Mouse (Mus musculus): Measurements from ENCODE around the gene 4932414N04Rik. TPM values are rescaled to one million over a fixed set of nuclear protein-coding genes. Genes with fewer than 3 reads are reported as not detected.

The 4932414N04Rik gene
- polyA plus RNA-seq, 1 experiment: not detected

DNA sequence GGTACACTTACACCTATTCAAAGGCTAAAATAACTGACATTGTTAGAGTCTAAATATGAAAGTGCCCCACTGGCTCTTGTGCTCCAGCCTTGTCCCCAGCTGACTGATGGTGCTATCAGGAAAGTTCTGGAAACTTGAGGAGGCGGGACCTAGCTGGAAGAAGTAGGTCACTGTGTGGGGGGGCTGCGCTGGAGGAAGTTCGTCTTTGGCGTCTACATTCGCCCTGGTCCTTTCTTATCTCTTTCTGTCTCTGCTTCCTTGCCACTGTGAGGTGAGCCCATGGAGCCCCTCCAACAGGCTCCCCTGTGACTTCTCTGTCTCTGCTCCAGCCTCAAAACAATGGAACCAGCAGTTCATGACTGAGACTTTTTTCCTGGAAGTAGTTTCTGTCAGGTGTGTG lies 136.0 kb downstream of the 4932414N04Rik start:
- H3K27me3 ChIP-seq (ENCODE audit: control insufficient read depth, insufficient read depth, low read length): no peaks in the 10 kb centered on the region
- H3K4me1 ChIP-seq (replicated peaks; ENCODE audit: control insufficient read depth, insufficient read depth, low read length): peaks cover 4% of the 10 kb centered on the region
- WGBS: 81% methylated on average over 5 of the region's 5 CpGs
- no peak for TF ChIP-seq POLR2A (IDR thresholded peaks at IDR 0.05; ENCODE audit: control insufficient read depth, extremely low read depth, insufficient read depth, low read length, poor library complexity)
- H3K36me3 ChIP-seq (ENCODE audit: control insufficient read depth, insufficient read depth, low read length): no peaks in the 10 kb centered on the region
- no peak overlapping the region for H3K27ac ChIP-seq (ENCODE audit: control insufficient read depth, insufficient read depth, low read length)
- H3K4me3 ChIP-seq (ENCODE audit: control insufficient read depth, insufficient read depth, low read length): no peak overlapping the region
- DNase-seq: no peak

DNA sequence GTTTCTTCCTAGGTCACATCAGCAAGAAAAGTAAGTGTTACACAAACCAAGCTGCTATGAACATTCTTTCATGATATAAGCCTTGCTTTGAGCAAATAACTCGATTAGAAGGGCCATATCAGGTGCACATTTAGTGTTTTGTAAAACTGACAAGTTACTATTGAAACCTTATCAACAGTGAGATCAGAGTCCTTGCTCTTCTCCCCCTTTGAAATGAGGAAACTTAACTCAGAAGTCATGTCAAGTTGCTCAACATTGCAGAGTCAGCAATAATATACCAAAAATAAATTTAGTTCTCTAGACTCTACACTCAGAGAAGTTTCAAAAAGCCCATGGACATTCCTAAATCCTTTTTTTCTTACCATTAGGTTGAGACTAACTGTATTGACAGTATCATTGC lies 137.2 kb downstream of the 4932414N04Rik start:
- H3K36me3 ChIP-seq (ENCODE audit: control insufficient read depth, insufficient read depth, low read length): no peaks in the 10 kb centered on the region
- TF ChIP-seq CTCF (IDR thresholded peaks at IDR 0.05; ENCODE audit: borderline replicate concordance, control insufficient read depth, extremely low read depth, insufficient read depth, low read length, poor library complexity) (no peak), POLR2A (IDR thresholded peaks at IDR 0.05; ENCODE audit: control insufficient read depth, extremely low read depth, insufficient read depth, low read length, poor library complexity) (no peak)
- no peak overlapping the region for H3K27ac ChIP-seq (ENCODE audit: control insufficient read depth, insufficient read depth, low read length)
- DNase-seq: no peak
- peaks cover 4% of the 10 kb centered on the region for H3K4me1 ChIP-seq (replicated peaks; ENCODE audit: control insufficient read depth, insufficient read depth, low read length)
- 23% methylated on average over 1 of the region's 1 CpGs for WGBS
- H3K27me3 ChIP-seq (ENCODE audit: control insufficient read depth, insufficient read depth, low read length): no peaks in the 10 kb centered on the region
- no peak overlapping the region for H3K4me3 ChIP-seq (ENCODE audit: control insufficient read depth, insufficient read depth, low read length)

DNA sequence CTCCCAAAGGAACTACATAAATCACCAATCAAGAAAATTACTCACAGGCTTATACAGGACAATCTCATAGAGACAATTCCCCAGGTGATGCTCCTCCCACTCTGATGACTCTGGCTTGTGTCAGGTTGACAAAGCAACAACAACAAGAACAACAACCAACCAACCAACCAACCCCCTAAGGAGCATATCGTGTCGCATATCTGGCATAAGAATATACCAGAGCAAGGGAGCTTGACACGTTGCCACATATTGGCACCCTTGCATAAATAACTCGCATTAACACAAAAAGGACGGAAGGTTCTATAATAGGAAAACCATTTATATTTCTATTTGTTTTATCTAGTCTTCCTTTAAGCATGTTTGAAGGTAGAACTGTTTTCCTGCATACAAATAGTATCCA lies 137.9 kb downstream of the 4932414N04Rik start:
- H3K4me1 ChIP-seq (replicated peaks; ENCODE audit: control insufficient read depth, insufficient read depth, low read length): peaks cover 4% of the 10 kb centered on the region
- TF ChIP-seq CTCF (IDR thresholded peaks at IDR 0.05; ENCODE audit: borderline replicate concordance, control insufficient read depth, extremely low read depth, insufficient read depth, low read length, poor library complexity) (no peak), POLR2A (IDR thresholded peaks at IDR 0.05; ENCODE audit: control insufficient read depth, extremely low read depth, insufficient read depth, low read length, poor library complexity) (no peak)
- no peaks in the 10 kb centered on the region for H3K27me3 ChIP-seq (ENCODE audit: control insufficient read depth, insufficient read depth, low read length)
- H3K36me3 ChIP-seq (ENCODE audit: control insufficient read depth, insufficient read depth, low read length): no peaks in the 10 kb centered on the region
- 97% methylated on average over 5 of the region's 5 CpGs for WGBS
- H3K4me3 ChIP-seq (ENCODE audit: control insufficient read depth, insufficient read depth, low read length): no peak overlapping the region
- no peak for DNase-seq
- H3K27ac ChIP-seq (ENCODE audit: control insufficient read depth, insufficient read depth, low read length): no peak overlapping the region

DNA sequence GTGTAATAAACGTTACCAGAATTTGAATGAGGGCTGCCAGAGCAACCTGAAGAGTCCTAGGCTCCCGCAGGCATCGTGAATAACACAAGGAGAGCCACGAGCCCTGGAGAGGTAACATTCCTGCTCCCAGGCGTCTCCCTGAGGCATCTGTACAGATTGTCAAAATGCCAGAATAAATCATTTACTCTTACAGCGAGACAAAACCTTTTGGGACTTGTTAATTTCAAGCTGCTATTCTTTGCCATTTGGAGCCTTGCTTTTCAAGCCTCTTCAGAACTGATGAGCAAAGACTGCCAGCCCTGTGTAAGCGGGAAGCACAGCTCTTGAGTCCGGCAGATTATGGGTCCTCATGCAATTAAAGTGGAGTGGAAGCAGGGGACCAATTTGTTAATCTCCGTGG lies 138.3 kb downstream of the 4932414N04Rik start:
- no peak overlapping the region for H3K27ac ChIP-seq (ENCODE audit: control insufficient read depth, insufficient read depth, low read length)
- no peak overlapping the region for H3K4me3 ChIP-seq (ENCODE audit: control insufficient read depth, insufficient read depth, low read length)
- DNase-seq: no peak
- no peaks in the 10 kb centered on the region for H3K36me3 ChIP-seq (ENCODE audit: control insufficient read depth, insufficient read depth, low read length)
- 94% methylated on average over 9 of the region's 9 CpGs for WGBS
- H3K4me1 ChIP-seq (replicated peaks; ENCODE audit: control insufficient read depth, insufficient read depth, low read length): peaks cover 4% of the 10 kb centered on the region
- no peaks in the 10 kb centered on the region for H3K27me3 ChIP-seq (ENCODE audit: control insufficient read depth, insufficient read depth, low read length)
- no peak for TF ChIP-seq POLR2A (IDR thresholded peaks at IDR 0.05; ENCODE audit: control insufficient read depth, extremely low read depth, insufficient read depth, low read length, poor library complexity)
- TF ChIP-seq CTCF (IDR thresholded peaks at IDR 0.05; ENCODE audit: borderline replicate concordance, control insufficient read depth, extremely low read depth, insufficient read depth, low read length, poor library complexity): no peak

DNA sequence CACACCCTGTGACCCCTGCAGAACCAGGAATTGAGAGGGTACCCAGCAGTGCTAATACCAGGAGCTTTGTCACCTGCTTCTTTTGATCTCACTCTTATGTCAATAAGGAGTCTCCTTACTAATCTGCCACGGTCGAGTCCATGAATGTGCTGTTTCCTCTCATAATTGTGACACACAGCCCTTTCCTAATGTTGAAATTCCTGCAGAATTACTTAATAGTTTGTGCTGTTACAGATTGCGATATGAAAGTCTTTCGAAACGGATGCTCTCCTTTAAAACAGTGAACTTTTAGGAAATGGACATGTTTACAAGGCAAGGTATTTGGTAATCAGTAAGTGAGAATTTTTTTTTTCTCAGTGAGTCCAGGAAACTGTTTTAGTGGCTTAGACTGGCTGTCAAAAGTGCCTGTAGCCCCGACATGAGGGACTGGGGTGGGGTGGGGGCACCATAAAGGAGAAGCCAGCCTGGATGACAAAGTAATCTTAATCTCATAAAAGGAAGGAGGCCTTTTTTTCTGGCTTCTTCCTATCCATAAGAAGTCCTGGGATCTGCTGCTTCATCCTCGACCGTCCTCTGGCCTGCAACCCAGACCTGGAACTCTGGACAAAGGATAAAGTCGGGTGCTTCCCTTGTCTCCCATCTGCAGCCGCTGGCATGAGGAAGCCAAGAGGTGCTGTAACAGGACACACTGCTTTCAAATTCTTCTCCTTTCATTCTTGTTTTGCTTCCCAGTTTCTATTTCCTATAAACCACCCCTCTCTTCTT lies 139.9 kb downstream of the 4932414N04Rik start:
- no peak overlapping the region for H3K27ac ChIP-seq (ENCODE audit: control insufficient read depth, insufficient read depth, low read length)
- H3K36me3 ChIP-seq (ENCODE audit: control insufficient read depth, insufficient read depth, low read length): no peaks in the 10 kb centered on the region
- no peak overlapping the region for H3K4me3 ChIP-seq (ENCODE audit: control insufficient read depth, insufficient read depth, low read length)
- no peak for TF ChIP-seq POLR2A (IDR thresholded peaks at IDR 0.05; ENCODE audit: control insufficient read depth, extremely low read depth, insufficient read depth, low read length, poor library complexity)
- no peak for DNase-seq
- no peaks in the 10 kb centered on the region for H3K27me3 ChIP-seq (ENCODE audit: control insufficient read depth, insufficient read depth, low read length)
- peaks cover 4% of the 10 kb centered on the region for H3K4me1 ChIP-seq (replicated peaks; ENCODE audit: control insufficient read depth, insufficient read depth, low read length)
- 82% methylated on average over 10 of the region's 10 CpGs for WGBS

DNA sequence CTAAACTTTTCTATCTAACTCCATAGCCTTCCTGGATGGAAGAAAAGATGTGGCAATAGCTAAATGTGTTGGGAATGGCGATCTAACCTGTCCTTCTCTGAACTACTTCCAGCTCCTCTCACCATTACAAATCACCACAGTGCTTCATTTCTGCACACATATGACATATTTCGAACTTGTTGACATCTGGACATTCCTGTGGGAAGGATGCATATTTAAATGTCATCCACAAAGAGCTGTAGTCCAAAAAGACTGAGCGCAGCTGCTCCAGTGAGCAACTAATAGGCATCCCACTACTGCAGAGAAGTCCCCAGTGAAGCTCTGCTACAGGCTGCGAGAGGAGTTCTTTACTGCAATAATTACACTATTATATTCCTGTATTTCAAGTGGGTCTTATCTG lies 140.8 kb downstream of the 4932414N04Rik start:
- Histone ChIP-seq H3K36me3 (ENCODE audit: control insufficient read depth, insufficient read depth, low read length) (no peaks in the 10 kb centered on the region), H3K4me1 (replicated peaks; ENCODE audit: control insufficient read depth, insufficient read depth, low read length) (peaks cover 4% of the 10 kb centered on the region), H3K27ac (ENCODE audit: control insufficient read depth, insufficient read depth, low read length) (no peak overlapping the region), H3K27me3 (ENCODE audit: control insufficient read depth, insufficient read depth, low read length) (no peaks in the 10 kb centered on the region), H3K4me3 (ENCODE audit: control insufficient read depth, insufficient read depth, low read length) (no peak overlapping the region)
- DNase-seq: no peak
- WGBS: 94% methylated on average over 4 of the region's 4 CpGs
- no peak for TF ChIP-seq CTCF (IDR thresholded peaks at IDR 0.05; ENCODE audit: borderline replicate concordance, control insufficient read depth, extremely low read depth, insufficient read depth, low read length, poor library complexity)
- TF ChIP-seq POLR2A (IDR thresholded peaks at IDR 0.05; ENCODE audit: control insufficient read depth, extremely low read depth, insufficient read depth, low read length, poor library complexity): no peak

Other genes starting within 250 kb of the 4932414N04Rik start
- 3.5 and 5.5 TPM in 2 replicates for gene Stk39, start 184.2 kb upstream of the 4932414N04Rik start, polyA plus RNA-seq (2012; rRNA removed)
- not detected in 2 replicates for gene 4933409G03Rik, start 74.1 kb upstream of the 4932414N04Rik start, polyA plus RNA-seq (2012; rRNA removed)
- gene Cers6, start 205.0 kb downstream of the 4932414N04Rik start, polyA plus RNA-seq (2012; rRNA removed): 20.7 and 21.1 TPM in 2 replicates